Mouse (Mus musculus) midbrain, embryonic 15.5 days (tissue): ENCODE results near the gene Mctp1. TPM values are rescaled to one million over a fixed set of nuclear protein-coding genes. Genes with fewer than 3 reads are reported as not detected.
A peak's percentile ranks its signal among the peaks of the same experiment; 100 is the strongest.

Experiments used
- ATAC-seq: fragments of 200-750 bp; cut with Nextera tagmentation; replicated peaks from 2 replicates; pipeline ENCODE4 v1.8.0; 2017; ENCODE audit warnings: moderate TSS enrichment
- H3K27ac ChIP-seq: fragments of 300-500 bp; sonication (generic); 2 replicates; pipeline ENCODE4 v1.5.1; 2015; ENCODE audit warnings: mild to moderate bottlenecking, inconsistent platforms
- H3K27me3 ChIP-seq: fragments of 300-500 bp; sonication (generic); replicated peaks from 2 replicates; pipeline ENCODE4 v1.6.1; 2015; ENCODE audit warnings: inconsistent platforms
- H3K36me3 ChIP-seq: fragments of 300-500 bp; sonication (generic); replicated peaks from 2 replicates; pipeline ENCODE4 v1.6.1; 2015; ENCODE audit warnings: inconsistent platforms
- H3K4me1 ChIP-seq: fragments of 300-500 bp; sonication (generic); 2 replicates; pipeline ENCODE4 v1.6.1; 2015; ENCODE audit warnings: inconsistent platforms
- H3K4me2 ChIP-seq: fragments of 300-500 bp; sonication (generic); 2 replicates; pipeline ENCODE4 v1.6.1; 2015; ENCODE audit warnings: inconsistent platforms, mild to moderate bottlenecking, moderate library complexity
- H3K4me3 ChIP-seq: fragments of 300-500 bp; sonication (generic); 2 replicates; pipeline ENCODE4 v1.5.1; 2015; ENCODE audit warnings: mild to moderate bottlenecking, inconsistent platforms
- H3K9ac ChIP-seq: fragments of 300-500 bp; sonication (generic); 2 replicates; pipeline ENCODE4 v1.6.1; 2015; ENCODE audit warnings: mild to moderate bottlenecking, inconsistent platforms
- H3K9me3 ChIP-seq: fragments of 300-500 bp; sonication (generic); 2 replicates; pipeline ENCODE4 v1.6.1; 2016; ENCODE audit warnings: inconsistent platforms
- WGBS: fragments of 180-500 bp; shearing (Covaris S2); methylation state at CpG from one replicate; pipeline ENCODE4 v1.1.7; 2015; ENCODE audit warnings: mixed read lengths; 5-methylcytosine and 5-hydroxymethylcytosine counted together
- polyA plus RNA-seq: library from polyadenylated mRNA; unstranded; fragments of >200 nt; fragmentation: Nextera tagmentation; extraction: Ambion mirVana; gene quantifications from 2 replicates; pipeline ENCODE4 v1.2.1, GENCODE M21; 2015

Gene Mctp1
- polyA plus RNA-seq, 1 experiment from 2014 or later: 3.9 TPM

DNA sequence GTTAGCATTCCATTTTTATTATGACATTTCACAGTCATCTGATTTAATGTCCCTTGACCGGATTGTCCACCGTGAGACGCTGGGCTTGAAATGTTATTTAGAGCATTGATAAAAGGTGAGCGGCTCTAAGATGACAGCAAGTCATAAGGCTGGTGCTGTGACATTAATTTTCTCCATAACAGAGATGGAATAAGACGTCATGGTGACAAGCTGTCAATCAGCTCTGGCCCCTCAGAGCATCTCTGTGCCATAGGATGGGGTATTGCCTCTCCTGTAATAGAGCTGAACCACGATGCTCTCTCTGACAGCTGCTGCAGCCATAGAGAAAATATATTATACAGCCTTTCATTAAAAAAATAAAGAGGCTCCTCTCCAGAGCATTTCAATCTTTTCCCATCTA lies 419.5 kb downstream of the Mctp1 start:
- Histone ChIP-seq H3K4me2 (no peak overlapping the region), H3K27me3 (no peaks in the 10 kb centered on the region), H3K36me3 (no peaks in the 10 kb centered on the region), H3K9me3 (no peaks in the 10 kb centered on the region), H3K9ac (no peak overlapping the region), H3K4me3 (no peak overlapping the region), H3K27ac (peak overlapping the region; percentile 62), H3K4me1 (peaks cover 7% of the 10 kb centered on the region; the same call in 1 of the 2 replicates)
- ATAC-seq: peak; percentile 76
- 39% methylated on average over 6 of the region's 6 CpGs for WGBS

DNA sequence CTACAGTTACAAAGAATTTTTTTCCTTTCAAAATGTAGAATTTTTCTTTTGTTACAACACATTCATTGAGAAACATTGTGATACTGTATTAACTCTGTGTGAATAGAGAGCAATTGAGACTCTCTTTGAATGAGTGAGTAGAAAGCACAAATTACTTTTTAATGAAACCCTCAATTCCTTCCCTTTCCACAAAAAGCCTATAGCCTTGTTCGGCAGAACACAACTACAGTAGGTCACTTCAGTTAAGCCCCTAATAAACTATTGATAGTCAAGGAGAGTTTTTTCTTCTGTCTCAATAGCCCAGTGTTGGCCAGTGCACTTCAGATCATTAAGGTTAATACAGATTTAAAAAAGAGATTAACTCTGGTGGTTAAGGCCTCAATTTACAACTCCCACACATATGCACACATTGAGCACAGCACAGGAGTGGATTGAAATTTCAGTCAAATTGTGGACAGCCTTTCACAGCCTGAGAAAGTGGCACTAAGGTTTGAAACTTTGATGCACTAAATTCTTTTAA lies 424.6 kb downstream of the Mctp1 start:
- H3K4me1 ChIP-seq: peaks cover 7% of the 10 kb centered on the region
- ATAC-seq: no peak; the same call in 1 of the 2 replicates

GRCm38 (mm10) chr13:76809802-76810201 lies 425.5 kb downstream of the Mctp1 start:
- ATAC-seq: peak; percentile 33; the same call in 1 of the 2 replicates
- H3K4me2 ChIP-seq: no peak overlapping the region
- H3K36me3 ChIP-seq: no peaks in the 10 kb centered on the region

More for the DNA sequence above, 424.6 kb downstream of the Mctp1 start:
- H3K27me3 ChIP-seq: peaks cover 9% of the 10 kb centered on the region
- H3K4me3 ChIP-seq: no peak overlapping the region
- no peak overlapping the region for H3K27ac ChIP-seq
- 23% methylated on average over 1 of the region's 1 CpGs for WGBS
- H3K36me3 ChIP-seq: no peaks in the 10 kb centered on the region
- H3K4me2 ChIP-seq: no peak overlapping the region
- no peaks in the 10 kb centered on the region for H3K9me3 ChIP-seq
- no peak overlapping the region for H3K9ac ChIP-seq

GRCm38 (mm10) chr13:76810496-76810939 lies 426.2 kb downstream of the Mctp1 start:
- Histone ChIP-seq H3K27ac (no peak overlapping the region), H3K9me3 (no peaks in the 10 kb centered on the region), H3K36me3 (no peaks in the 10 kb centered on the region), H3K4me2 (0 out of 2 replicates have a peak overlapping the region, but pooled peaks have one; percentile 3), H3K27me3 (peaks cover 9% of the 10 kb centered on the region), H3K4me1 (peaks cover 6% of the 10 kb centered on the region), H3K4me3 (no peak overlapping the region), H3K9ac (no peak overlapping the region)
- WGBS: 2% methylated on average over 7 of the region's 7 CpGs
- peak; percentile 88 for ATAC-seq

More at GRCm38 (mm10) chr13:76809802-76810201, 425.5 kb downstream of the Mctp1 start:
- H3K4me3 ChIP-seq: no peak overlapping the region
- 11% methylated on average over 2 of the region's 2 CpGs for WGBS
- H3K27ac ChIP-seq: no peak overlapping the region
- H3K4me1 ChIP-seq: peaks cover 6% of the 10 kb centered on the region
- H3K27me3 ChIP-seq: peaks cover 9% of the 10 kb centered on the region
- no peaks in the 10 kb centered on the region for H3K9me3 ChIP-seq
- no peak overlapping the region for H3K9ac ChIP-seq

DNA sequence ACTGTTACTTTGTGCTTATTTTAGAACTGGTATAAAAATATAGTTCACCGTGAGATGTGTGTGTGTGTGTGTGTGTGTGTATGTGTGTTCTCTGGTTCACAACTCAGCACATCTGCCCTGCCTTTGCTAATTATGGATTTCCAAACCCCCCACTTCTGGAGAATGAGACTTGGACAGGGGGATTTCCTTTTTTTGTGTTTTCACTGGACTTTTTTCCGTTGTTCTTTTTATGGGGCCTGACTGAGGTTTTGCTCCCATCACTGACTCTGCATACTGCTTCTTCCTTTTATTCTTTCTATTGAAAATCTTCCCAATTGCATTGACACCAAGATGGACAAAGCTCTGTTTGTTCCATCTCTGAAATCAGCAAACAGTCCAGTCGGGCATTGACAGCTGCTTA lies 438.7 kb downstream of the Mctp1 start:
- Histone ChIP-seq H3K27me3 (peaks cover 4% of the 10 kb centered on the region; the same call in 1 of the 2 replicates), H3K9me3 (no peaks in the 10 kb centered on the region), H3K4me3 (no peak overlapping the region), H3K9ac (no peak overlapping the region), H3K36me3 (no peaks in the 10 kb centered on the region), H3K27ac (no peak overlapping the region), H3K4me2 (no peak overlapping the region), H3K4me1 (no peaks in the 10 kb centered on the region)
- 47% methylated on average over 3 of the region's 3 CpGs for WGBS
- ATAC-seq: no peak

- Histone ChIP-seq H3K4me1 (no peaks in the 10 kb centered on the region), H3K27me3 (peaks cover 4% of the 10 kb centered on the region; the same call in 1 of the 2 replicates), H3K9ac (no peak overlapping the region), H3K36me3 (no peaks in the 10 kb centered on the region), H3K4me2 (no peak overlapping the region), H3K27ac (no peak overlapping the region), H3K9me3 (no peaks in the 10 kb centered on the region), H3K4me3 (no peak overlapping the region)
- ATAC-seq: peak; percentile 75
- 28% methylated on average over 10 of the region's 10 CpGs for WGBS
These were observed 440.8 kb downstream of the Mctp1 start for GRCm38 (mm10) chr13:76824932-76825694.

DNA sequence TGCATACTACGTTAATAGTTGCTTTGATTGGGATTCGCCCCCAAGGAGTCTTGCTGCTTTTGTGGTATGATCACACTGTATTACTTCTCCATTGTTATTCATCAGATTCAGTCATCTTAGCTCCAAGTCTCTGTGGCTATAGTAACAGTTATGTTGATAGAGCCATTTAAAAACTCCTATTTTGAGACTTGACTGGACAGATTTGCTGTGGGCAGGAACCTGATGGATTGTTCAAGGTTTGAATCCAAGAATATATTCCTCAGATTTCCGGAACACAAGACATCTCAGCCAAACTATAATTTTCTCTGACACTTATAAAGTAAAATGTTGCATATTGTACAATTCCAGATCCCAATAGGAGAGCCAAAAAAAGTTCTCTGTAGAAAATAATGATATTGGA lies 443.4 kb downstream of the Mctp1 start:
- no peaks in the 10 kb centered on the region for H3K9me3 ChIP-seq
- H3K36me3 ChIP-seq: no peaks in the 10 kb centered on the region
- no peak for ATAC-seq
- no peaks in the 10 kb centered on the region for H3K4me1 ChIP-seq
- no peak overlapping the region for H3K9ac ChIP-seq
- 65% methylated on average over 3 of the region's 3 CpGs for WGBS
- no peaks in the 10 kb centered on the region for H3K27me3 ChIP-seq
- H3K4me3 ChIP-seq: no peak overlapping the region
- no peak overlapping the region for H3K27ac ChIP-seq
- H3K4me2 ChIP-seq: no peak overlapping the region

DNA sequence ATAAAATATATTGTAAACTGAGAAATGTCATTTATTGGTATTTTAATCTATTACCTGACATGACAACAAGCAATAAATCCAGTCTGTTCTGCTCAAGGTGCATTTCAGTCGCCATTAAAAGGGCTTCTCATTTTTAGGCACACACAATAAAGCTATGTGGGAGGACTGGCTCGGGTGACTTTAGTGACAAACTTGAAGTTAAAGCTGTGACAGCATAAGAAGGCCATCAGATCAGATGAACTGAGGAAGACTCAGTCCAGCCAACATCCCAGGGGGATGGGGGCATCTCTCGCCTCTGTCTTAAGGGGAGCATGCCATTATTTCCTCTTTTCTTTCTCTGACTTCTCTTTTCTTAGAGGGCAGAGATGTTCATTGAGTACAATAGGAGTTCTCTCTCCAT lies 453.7 kb downstream of the Mctp1 start:
- Histone ChIP-seq H3K4me3 (no peak overlapping the region), H3K9me3 (no peaks in the 10 kb centered on the region), H3K27me3 (no peaks in the 10 kb centered on the region), H3K36me3 (no peaks in the 10 kb centered on the region), H3K9ac (no peak overlapping the region), H3K4me1 (no peaks in the 10 kb centered on the region), H3K27ac (no peak overlapping the region), H3K4me2 (no peak overlapping the region)
- WGBS: 58% methylated on average over 3 of the region's 3 CpGs
- ATAC-seq: no peak

GRCm38 (mm10) chr13:76840712-76841111 lies 456.4 kb downstream of the Mctp1 start:
- Histone ChIP-seq H3K4me2 (no peak overlapping the region), H3K9me3 (no peaks in the 10 kb centered on the region), H3K4me1 (no peaks in the 10 kb centered on the region), H3K36me3 (no peaks in the 10 kb centered on the region), H3K9ac (no peak overlapping the region), H3K4me3 (no peak overlapping the region), H3K27me3 (no peaks in the 10 kb centered on the region), H3K27ac (no peak overlapping the region)
- ATAC-seq: no peak
- 80% methylated on average over 5 of the region's 5 CpGs for WGBS

GRCm38 (mm10) chr13:76844629-76845255 lies 460.4 kb downstream of the Mctp1 start:
- 0 out of 2 replicates have a peak, but pooled peaks cover 2% of the 10 kb centered on the region for H3K4me1 ChIP-seq
- no peak overlapping the region for H3K4me3 ChIP-seq
- H3K27me3 ChIP-seq: no peaks in the 10 kb centered on the region
- 47% methylated on average over 8 of the region's 8 CpGs for WGBS
- no peaks in the 10 kb centered on the region for H3K9me3 ChIP-seq
- H3K27ac ChIP-seq: no peak overlapping the region
- H3K9ac ChIP-seq: no peak overlapping the region
- H3K36me3 ChIP-seq: no peaks in the 10 kb centered on the region
- ATAC-seq: peak; percentile 70
- no peak overlapping the region for H3K4me2 ChIP-seq

DNA sequence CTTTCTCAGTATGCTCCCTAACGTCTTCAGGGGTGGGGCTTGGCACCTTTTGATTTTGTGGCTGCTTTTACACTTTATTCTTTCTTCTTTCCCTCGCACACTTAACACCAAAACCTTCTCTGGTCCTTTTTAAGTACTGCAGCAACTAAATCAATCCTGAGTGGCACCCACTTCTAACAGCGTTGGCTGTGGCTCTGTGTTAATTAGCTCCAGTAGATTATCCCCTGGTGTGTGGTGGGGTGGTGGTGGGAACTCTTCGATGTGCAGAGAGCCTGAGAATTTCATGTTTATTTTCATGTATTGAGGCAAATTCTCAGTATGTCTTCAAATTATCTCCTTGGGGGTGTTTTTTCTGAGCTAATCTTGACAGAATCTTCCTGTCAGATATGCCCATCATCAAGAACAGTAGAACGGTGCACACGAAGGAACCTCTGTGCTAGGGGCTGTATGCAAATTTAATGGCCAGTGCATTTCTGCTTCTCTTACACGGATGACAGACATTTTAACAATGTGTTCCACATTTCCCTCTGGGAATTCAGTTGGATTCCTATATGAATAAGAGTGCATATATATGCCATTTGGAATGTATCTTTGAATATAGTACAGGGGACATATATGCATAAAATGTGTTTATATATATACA lies 466.2 kb downstream of the Mctp1 start:
- ATAC-seq: peak; percentile 70
- Histone ChIP-seq H3K9ac (no peak overlapping the region), H3K36me3 (no peaks in the 10 kb centered on the region), H3K27ac (no peak overlapping the region), H3K4me3 (no peak overlapping the region), H3K9me3 (no peaks in the 10 kb centered on the region), H3K4me2 (no peak overlapping the region), H3K27me3 (no peaks in the 10 kb centered on the region), H3K4me1 (0 out of 2 replicates have a peak, but pooled peaks cover 10% of the 10 kb centered on the region)
- WGBS: 24% methylated on average over 7 of the region's 7 CpGs

DNA sequence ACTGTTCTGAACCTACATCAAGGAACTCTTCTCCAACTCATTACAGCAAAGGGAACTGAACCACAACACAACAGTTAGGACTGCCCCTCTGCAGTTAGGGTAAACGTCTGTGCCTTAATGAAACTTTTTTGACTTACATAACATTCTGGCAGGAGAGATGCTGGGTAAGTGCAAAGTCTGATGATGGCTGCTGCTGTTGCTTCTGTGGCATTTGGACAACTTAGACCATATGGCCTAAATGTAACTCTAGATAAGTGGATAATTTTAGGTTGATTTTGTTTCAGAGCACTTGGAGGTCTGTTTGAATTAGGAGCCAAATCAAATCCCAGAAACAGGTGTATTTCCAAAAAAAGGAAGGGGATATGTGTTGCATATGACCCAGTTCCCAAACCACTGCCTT lies 470.0 kb downstream of the Mctp1 start:
- no peak overlapping the region for H3K4me2 ChIP-seq
- no peak overlapping the region for H3K27ac ChIP-seq
- no peak for ATAC-seq
- H3K4me3 ChIP-seq: no peak overlapping the region
- no peaks in the 10 kb centered on the region for H3K9me3 ChIP-seq
- 0 out of 2 replicates have a peak, but pooled peaks cover 7% of the 10 kb centered on the region for H3K4me1 ChIP-seq
- no peak overlapping the region for H3K9ac ChIP-seq
- 60% methylated on average over 1 of the region's 1 CpGs for WGBS
- H3K27me3 ChIP-seq: no peaks in the 10 kb centered on the region
- H3K36me3 ChIP-seq: no peaks in the 10 kb centered on the region
